9 mouse cellular contexts compared by ENCODE assay signal in the genomic region with DNA sequence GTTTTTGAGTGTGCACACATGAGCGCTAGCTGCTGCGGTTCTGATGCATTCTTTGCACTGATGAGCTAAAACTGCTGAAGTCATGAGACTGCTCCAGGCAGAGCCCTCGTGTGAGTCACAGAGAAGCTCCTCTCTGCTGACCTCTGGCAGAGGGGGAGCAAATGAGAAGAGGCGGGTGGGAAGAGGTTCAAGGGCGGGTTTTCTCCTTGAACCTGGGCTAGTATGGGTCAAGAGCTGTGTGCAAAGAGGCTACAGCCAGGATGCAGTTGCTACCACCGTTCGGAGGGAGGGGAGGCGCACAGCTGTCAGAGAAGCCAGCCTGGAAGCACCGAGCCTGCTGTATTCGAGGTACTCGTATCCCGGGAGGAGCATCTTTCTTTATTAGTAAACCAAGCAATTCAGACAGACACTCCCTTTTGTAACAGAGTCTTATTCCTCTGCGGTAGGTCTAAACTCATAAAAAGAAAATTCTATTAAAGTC. TPM values are rescaled to one million over a fixed set of nuclear protein-coding genes. Genes with fewer than 3 reads are reported as not detected.
DNase-seq lines count a peak whose midpoint lies in the region; ATAC-seq and TF ChIP-seq lines count a peak whose summit lies in the region.
"Had no signal": no experiment of that assay in that cellular context is flagged by ENCODE, and none has a peak within 500 bp of the region (broad histone marks: within the 10 kb centered on the region; RNA-seq: fewer than 3 reads in every experiment).

Cdk15 (plus strand) TSS at position 156 of the 481 bp plus-strand sequence.

- intact Hi-C loops in heart, adult 2 months (cut with DNase I), result no loop called here
- intact Hi-C loops in left cerebral cortex, adult 2 months (cut with DNase I), result no loop called here

- TF ChIP-seq CTCF in heart, adult 2 months (IDR thresholded peaks at IDR 0.05), result no peak
- TF ChIP-seq CTCF in left cerebral cortex, adult 2 months (IDR thresholded peaks at IDR 0.05), result no peak
- TF ChIP-seq CTCF in forebrain, postnatal 0 days (IDR thresholded peaks at IDR 0.05; ENCODE audit: low read depth), result no peak

- no peak for ATAC-seq in heart, embryonic 14.5 days (ENCODE audit: insufficient number of reproducible peaks, insufficient read depth, low FRiP score, low read depth)
- no peak for ATAC-seq in hindbrain, embryonic 11.5 days (ENCODE audit: low FRiP score)
- no peak for ATAC-seq in midbrain, embryonic 15.5 days (replicated peaks)
- ATAC-seq in forebrain, postnatal 0 days, result no peak

- no peak for DNase-seq in heart, adult 2 months
- peak; percentile 88 for DNase-seq in NIH3T3 (ENCODE audit: low read depth)
- DNase-seq in hindbrain, embryonic 11.5 days (ENCODE audit: low spot score), result peak; percentile 41
- no peak for DNase-seq in right cerebral cortex, adult 2 months (ENCODE audit: low spot score in 2 of 2)
- DNase-seq in left cerebral cortex, adult 2 months (ENCODE audit: extremely low spot score in 1 of 2, low spot score in 2 of 2), result no peak
- no peak for DNase-seq in forebrain, postnatal 0 days

- no peak within 1 kb of the TSS for H3K9ac ChIP-seq in heart, embryonic 14.5 days (ENCODE audit: low read length)
- H3K9ac ChIP-seq in heart, adult 2 months (ENCODE audit: low read depth, low read length), result no peak within 1 kb of the TSS
- H3K9ac ChIP-seq in hindbrain, embryonic 11.5 days (ENCODE audit: low read depth, low read length), result no peak within 1 kb of the TSS
- H3K9ac ChIP-seq in midbrain, embryonic 15.5 days, result no peak within 1 kb of the TSS
- H3K9ac ChIP-seq in forebrain, postnatal 0 days, result no peak within 1 kb of the TSS

- H3K4me2 ChIP-seq in heart, embryonic 14.5 days (ENCODE audit: low read length), result peak within 1 kb of the TSS; percentile 32
- H3K4me2 ChIP-seq in hindbrain, embryonic 11.5 days (replicated peaks; ENCODE audit: low read depth, low read length), result no peak within 1 kb of the TSS
- H3K4me2 ChIP-seq in midbrain, embryonic 15.5 days, result peak within 1 kb of the TSS; percentile 26
- H3K4me2 ChIP-seq in forebrain, postnatal 0 days (ENCODE audit: low read depth), result no peak within 1 kb of the TSS

- WGBS in heart, embryonic 14.5 days, result 16% methylated on average over 13 of the region's 13 CpGs
- 23% methylated on average over 13 of the region's 13 CpGs for WGBS in heart, adult 2 months
- WGBS in hindbrain, embryonic 11.5 days, result 10% methylated on average over 13 of the region's 13 CpGs
- WGBS in midbrain, embryonic 15.5 days, result 13% methylated on average over 13 of the region's 13 CpGs
- 27% methylated on average over 13 of the region's 13 CpGs for WGBS in forebrain, postnatal 0 days

- no peak for TF ChIP-seq POLR2A in heart, adult 2 months (IDR thresholded peaks at IDR 0.05; ENCODE audit: insufficient read depth, low read depth, low read length)

- no peak within 1 kb of the TSS for H3K4me3 ChIP-seq in heart, embryonic 14.5 days (ENCODE audit: control insufficient read depth in 1 of 2, insufficient read depth in 1 of 2, low read depth in 1 of 2, low read length in 2 of 2)
- H3K4me3 ChIP-seq in heart, adult 2 months, result no peak within 1 kb of the TSS
- no peak within 1 kb of the TSS for H3K4me3 ChIP-seq in hindbrain, embryonic 11.5 days (ENCODE audit: low read depth, low read length)
- no peak within 1 kb of the TSS for H3K4me3 ChIP-seq in midbrain, embryonic 15.5 days
- H3K4me3 ChIP-seq in left cerebral cortex, adult 2 months, result no peak within 1 kb of the TSS
- H3K4me3 ChIP-seq in forebrain, postnatal 0 days (ENCODE audit: low read depth, low read length), result no peak within 1 kb of the TSS

- H3K4me1 ChIP-seq in heart, embryonic 14.5 days (ENCODE audit: control insufficient read depth in 2 of 2, insufficient read depth in 2 of 2, low read length in 2 of 2), result peaks cover 0 to 4% of the 10 kb centered on the region in 2 experiments; a peak in 1 of 4 replicates
- no peaks in the 10 kb centered on the region for H3K4me1 ChIP-seq in heart, adult 2 months (ENCODE audit: control insufficient read depth, insufficient read depth, low read length)
- peaks cover 5% of the 10 kb centered on the region for H3K4me1 ChIP-seq in hindbrain, embryonic 11.5 days (replicated peaks; ENCODE audit: control insufficient read depth, insufficient read depth, low read length)
- H3K4me1 ChIP-seq in midbrain, embryonic 15.5 days, result peaks cover 12% of the 10 kb centered on the region
- no peaks in the 10 kb centered on the region for H3K4me1 ChIP-seq in forebrain, postnatal 0 days (ENCODE audit: insufficient read depth)

- H3K9me3 ChIP-seq in heart, embryonic 14.5 days (ENCODE audit: control insufficient read depth, low read length), result no peaks in the 10 kb centered on the region
- H3K9me3 ChIP-seq in hindbrain, embryonic 11.5 days (ENCODE audit: control insufficient read depth, low read length), result no peaks in the 10 kb centered on the region
- no peaks in the 10 kb centered on the region for H3K9me3 ChIP-seq in midbrain, embryonic 15.5 days
- H3K9me3 ChIP-seq in forebrain, postnatal 0 days (ENCODE audit: low read length), result no peaks in the 10 kb centered on the region

- H3K79me2 ChIP-seq in heart, adult 2 months (replicated peaks; ENCODE audit: control insufficient read depth, insufficient read depth, low read length), result no peaks in the 10 kb centered on the region

- H3K27me3 ChIP-seq in heart, embryonic 14.5 days (ENCODE audit: control insufficient read depth, insufficient read depth, low read length), result no peaks in the 10 kb centered on the region
- H3K27me3 ChIP-seq in heart, adult 2 months (ENCODE audit: control insufficient read depth, insufficient read depth, low read length), result peaks cover 4% of the 10 kb centered on the region
- no peaks in the 10 kb centered on the region for H3K27me3 ChIP-seq in hindbrain, embryonic 11.5 days (ENCODE audit: control insufficient read depth, insufficient read depth, low read length)
- H3K27me3 ChIP-seq in midbrain, embryonic 15.5 days (replicated peaks), result 0 out of 2 replicates have a peak, but pooled peaks cover 5% of the 10 kb centered on the region
- H3K27me3 ChIP-seq in forebrain, postnatal 0 days (ENCODE audit: insufficient read depth, low read length), result no peaks in the 10 kb centered on the region

- no peak within 1 kb of the TSS for H3K27ac ChIP-seq in heart, embryonic 14.5 days (replicated peaks in 1 of 2; ENCODE audit: control insufficient read depth in 1 of 2, insufficient read depth in 1 of 2, low read depth in 2 of 2, low read length in 2 of 2)
- H3K27ac ChIP-seq in heart, adult 2 months, result no peak within 1 kb of the TSS
- H3K27ac ChIP-seq in hindbrain, embryonic 11.5 days (ENCODE audit: low read depth, low read length), result peak within 1 kb of the TSS; percentile 0; the same call in 1 of the 2 replicates
- H3K27ac ChIP-seq in midbrain, embryonic 15.5 days, result no peak within 1 kb of the TSS
- H3K27ac ChIP-seq in left cerebral cortex, adult 2 months, result no peak within 1 kb of the TSS
- H3K27ac ChIP-seq in forebrain, postnatal 0 days (ENCODE audit: low read depth, low read length), result no peak within 1 kb of the TSS

- H3K36me3 ChIP-seq in heart, embryonic 14.5 days (ENCODE audit: control insufficient read depth, insufficient read depth, low read length), result no peaks in the 10 kb centered on the region
- H3K36me3 ChIP-seq in heart, adult 2 months (ENCODE audit: control insufficient read depth, insufficient read depth, low read length), result no peaks in the 10 kb centered on the region
- H3K36me3 ChIP-seq in hindbrain, embryonic 11.5 days (ENCODE audit: control insufficient read depth, insufficient read depth, low read length), result no peaks in the 10 kb centered on the region
- H3K36me3 ChIP-seq in midbrain, embryonic 15.5 days (replicated peaks), result no peaks in the 10 kb centered on the region
- no peaks in the 10 kb centered on the region for H3K36me3 ChIP-seq in forebrain, postnatal 0 days (ENCODE audit: insufficient read depth)

- no peak for TF ChIP-seq EP300 in heart, adult 2 months (IDR thresholded peaks at IDR 0.05; ENCODE audit: insufficient read depth, low read depth, low read length)

RNA-seq across cellular contexts. Expression of gene Cdk15, which starts in this region (rescaled TPM):
- polyA plus RNA-seq in heart, embryonic 14.5 days (2014; fragmentation: Nextera tagmentation; extraction: Ambion mirVana), result not detected in 2 replicates
- total RNA-seq in heart, adult 2 months (2021), result under 1 TPM in 1 of 2 experiments, not detected in 1; 0.32 TPM
- polyA plus RNA-seq in heart, adult 2 months (2012; rRNA removed), result not detected in 2 replicates
- polyA plus RNA-seq in hindbrain, embryonic 11.5 days (2014; fragmentation: Nextera tagmentation; extraction: Ambion mirVana), result 1.1 and 1.8 TPM in 2 replicates
- 1.4 and 1.8 TPM in 2 replicates for polyA plus RNA-seq in midbrain, embryonic 15.5 days (2015; fragmentation: Nextera tagmentation; extraction: Ambion mirVana)
- total RNA-seq in left cerebral cortex, adult 2 months (2021), result under 1 TPM; 0.58 to 0.68 TPM
- 0.14 TPM in 1 of 2 replicates, not detected in the other for total RNA-seq in forebrain, postnatal 0 days (2014; rRNA removed)
- polyA plus RNA-seq in forebrain, postnatal 0 days (2015; fragmentation: Nextera tagmentation; extraction: Ambion mirVana), result 0.62 and 1.0 TPM in 2 replicates
- polyA plus RNA-seq: large intestine, adult 2 months had no signal

Comparison
In these comparisons a context has a peak if more than half of its experiments do, and no peak if none do; other contexts are left out.
1. H3K4me2 ChIP-seq: peak in heart, embryonic 14.5 days (single experiment) and midbrain, embryonic 15.5 days (single experiment); none in hindbrain, embryonic 11.5 days (single experiment) and forebrain, postnatal 0 days (single experiment).
2. DNase-seq: peak in NIH3T3 (single experiment) and hindbrain, embryonic 11.5 days (single experiment); none in heart, adult 2 months (0 of 2), right cerebral cortex, adult 2 months (0 of 2), left cerebral cortex, adult 2 months (0 of 2) and forebrain, postnatal 0 days (single experiment).